Mouse (Mus musculus): ENCODE measurements at regions not wholly inside any gene's neighbourhood (a gene's known extent, or its start where the extent isn't known, plus 50 kb on each side); places are given as distances from the start of the nearest gene placed in this dataset.
A peak's percentile ranks its signal among the peaks of the same experiment; 100 is the strongest.

- 0 out of 2 replicates have a peak, but pooled peaks cover 3% of the 10 kb centered on the region for H3K4me1 ChIP-seq
- H3K27me3 ChIP-seq (replicated peaks) = no peaks in the 10 kb centered on the region
- H3K9me3 ChIP-seq = no peaks in the 10 kb centered on the region
- TF ChIP-seq FLI1 (IDR thresholded peaks at IDR 0.05; ENCODE audit: low read length) = no peak
- TF ChIP-seq GATA1 (IDR thresholded peaks at IDR 0.05; ENCODE audit: borderline replicate concordance, low read length) = no peak
- H3K36me3 ChIP-seq (replicated peaks; ENCODE audit: low read length) = no peaks in the 10 kb centered on the region
- peak overlapping the region; percentile 8 for H3K4me3 ChIP-seq (replicated peaks)
Observed at GRCm38 (mm10) chr6:140816359-140816758, 87.3 kb downstream of the Gm11077 start.

- H3K9me3 ChIP-seq = no peaks in the 10 kb centered on the region
Observed at GRCm38 (mm10) chr6:140816831-140817230, 87.7 kb downstream of the Gm11077 start.

GRCm38 (mm10) chr6:140819451-140819878 is 90.4 kb downstream of the Gm11077 start:
- TF ChIP-seq GATA1 (IDR thresholded peaks at IDR 0.05; ENCODE audit: borderline replicate concordance, low read length) (no peak), FLI1 (IDR thresholded peaks at IDR 0.05; ENCODE audit: low read length) (no peak)
- Histone ChIP-seq H3K36me3 (replicated peaks; ENCODE audit: low read length) (no peaks in the 10 kb centered on the region), H3K9me3 (no peaks in the 10 kb centered on the region), H3K4me3 (replicated peaks) (no peak overlapping the region), H3K27me3 (replicated peaks) (no peaks in the 10 kb centered on the region), H3K4me1 (0 out of 2 replicates have a peak, but pooled peaks cover 3% of the 10 kb centered on the region)

More at GRCm38 (mm10) chr6:140816831-140817230, 87.7 kb downstream of the Gm11077 start:
- H3K4me3 ChIP-seq (replicated peaks) = no peak overlapping the region
- no peaks in the 10 kb centered on the region for H3K27me3 ChIP-seq (replicated peaks)
- TF ChIP-seq GATA1 (IDR thresholded peaks at IDR 0.05; ENCODE audit: borderline replicate concordance, low read length) = no peak
- TF ChIP-seq FLI1 (IDR thresholded peaks at IDR 0.05; ENCODE audit: low read length) = no peak
- no peaks in the 10 kb centered on the region for H3K36me3 ChIP-seq (replicated peaks; ENCODE audit: low read length)
- 0 out of 2 replicates have a peak, but pooled peaks cover 3% of the 10 kb centered on the region for H3K4me1 ChIP-seq

- Histone ChIP-seq H3K4me3 (replicated peaks) (no peak overlapping the region), H3K4me1 (no peaks in the 10 kb centered on the region), H3K27me3 (replicated peaks) (no peaks in the 10 kb centered on the region), H3K36me3 (replicated peaks; ENCODE audit: low read length) (no peaks in the 10 kb centered on the region), H3K9me3 (no peaks in the 10 kb centered on the region)
- TF ChIP-seq GATA1 (IDR thresholded peaks at IDR 0.05; ENCODE audit: borderline replicate concordance, low read length) (no peak), FLI1 (IDR thresholded peaks at IDR 0.05; ENCODE audit: low read length) (no peak)
Observed at GRCm38 (mm10) chr6:140826522-140826921, 97.4 kb downstream of the Gm11077 start.

- H3K4me3 ChIP-seq (replicated peaks) = no peak overlapping the region
- no peaks in the 10 kb centered on the region for H3K27me3 ChIP-seq (replicated peaks)
- no peaks in the 10 kb centered on the region for H3K4me1 ChIP-seq
- TF ChIP-seq GATA1 (IDR thresholded peaks at IDR 0.05; ENCODE audit: borderline replicate concordance, low read length) (no peak), FLI1 (IDR thresholded peaks at IDR 0.05; ENCODE audit: low read length) (no peak)
- no peaks in the 10 kb centered on the region for H3K36me3 ChIP-seq (replicated peaks; ENCODE audit: low read length)
- no peaks in the 10 kb centered on the region for H3K9me3 ChIP-seq
Observed at GRCm38 (mm10) chr6:140827651-140828050, 98.6 kb downstream of the Gm11077 start.

GRCm38 (mm10) chr6:140843292-140843991 is 114.4 kb downstream of the Gm11077 start:
- TF ChIP-seq FLI1 (IDR thresholded peaks at IDR 0.05; ENCODE audit: low read length) = no peak
- TF ChIP-seq GATA1 (IDR thresholded peaks at IDR 0.05; ENCODE audit: borderline replicate concordance, low read length) = no peak
- no peaks in the 10 kb centered on the region for H3K4me1 ChIP-seq
- H3K9me3 ChIP-seq = peaks cover 5% of the 10 kb centered on the region; the same call in 1 of the 2 replicates

GRCm38 (mm10) chr6:140847165-140847564 is 118.1 kb downstream of the Gm11077 start:
- no peaks in the 10 kb centered on the region for H3K4me1 ChIP-seq
- no peak overlapping the region for H3K4me3 ChIP-seq (replicated peaks)
- no peak for TF ChIP-seq FLI1 (IDR thresholded peaks at IDR 0.05; ENCODE audit: low read length)
- TF ChIP-seq GATA1 (IDR thresholded peaks at IDR 0.05; ENCODE audit: borderline replicate concordance, low read length) = no peak
- H3K9me3 ChIP-seq = peaks cover 19% of the 10 kb centered on the region
- H3K27me3 ChIP-seq (replicated peaks) = no peaks in the 10 kb centered on the region
- no peaks in the 10 kb centered on the region for H3K36me3 ChIP-seq (replicated peaks; ENCODE audit: low read length)

More at GRCm38 (mm10) chr6:140843292-140843991, 114.4 kb downstream of the Gm11077 start:
- no peak overlapping the region for H3K4me3 ChIP-seq (replicated peaks)
- no peaks in the 10 kb centered on the region for H3K36me3 ChIP-seq (replicated peaks; ENCODE audit: low read length)
- H3K27me3 ChIP-seq (replicated peaks) = no peaks in the 10 kb centered on the region

GRCm38 (mm10) chr6:140852420-140852819 is 123.3 kb downstream of the Gm11077 start:
- TF ChIP-seq GATA1 (IDR thresholded peaks at IDR 0.05; ENCODE audit: borderline replicate concordance, low read length) = no peak
- TF ChIP-seq FLI1 (IDR thresholded peaks at IDR 0.05; ENCODE audit: low read length) = no peak
- no peak overlapping the region for H3K4me3 ChIP-seq (replicated peaks)
- peaks cover 14% of the 10 kb centered on the region for H3K9me3 ChIP-seq
- no peaks in the 10 kb centered on the region for H3K4me1 ChIP-seq
- H3K36me3 ChIP-seq (replicated peaks; ENCODE audit: low read length) = no peaks in the 10 kb centered on the region
- peaks cover 2% of the 10 kb centered on the region for H3K27me3 ChIP-seq (replicated peaks)

- TF ChIP-seq FLI1 (IDR thresholded peaks at IDR 0.05; ENCODE audit: low read length) (no peak), GATA1 (IDR thresholded peaks at IDR 0.05; ENCODE audit: borderline replicate concordance, low read length) (no peak)
- Histone ChIP-seq H3K36me3 (replicated peaks; ENCODE audit: low read length) (no peaks in the 10 kb centered on the region), H3K9me3 (peaks cover 14% of the 10 kb centered on the region), H3K27me3 (replicated peaks) (peaks cover 3% of the 10 kb centered on the region), H3K4me3 (replicated peaks) (no peak overlapping the region), H3K4me1 (no peaks in the 10 kb centered on the region)
Observed at GRCm38 (mm10) chr6:140853508-140853907, 124.4 kb downstream of the Gm11077 start.

GRCm38 (mm10) chr6:140854691-140855090 is 125.6 kb downstream of the Gm11077 start:
- Histone ChIP-seq H3K36me3 (replicated peaks; ENCODE audit: low read length) (no peaks in the 10 kb centered on the region), H3K4me1 (no peaks in the 10 kb centered on the region), H3K4me3 (replicated peaks) (no peak overlapping the region), H3K9me3 (peaks cover 14% of the 10 kb centered on the region), H3K27me3 (replicated peaks) (peaks cover 3% of the 10 kb centered on the region)
- no peak for TF ChIP-seq GATA1 (IDR thresholded peaks at IDR 0.05; ENCODE audit: borderline replicate concordance, low read length)
- TF ChIP-seq FLI1 (IDR thresholded peaks at IDR 0.05; ENCODE audit: low read length) = no peak
